Mouse (Mus musculus): ENCODE data around the gene Edn1. TPM values are rescaled to one million over a fixed set of nuclear protein-coding genes. Genes with fewer than 3 reads are reported as not detected.

Edn1 gene
- total and polyA plus RNA-seq, 3 experiments = not detected

DNA sequence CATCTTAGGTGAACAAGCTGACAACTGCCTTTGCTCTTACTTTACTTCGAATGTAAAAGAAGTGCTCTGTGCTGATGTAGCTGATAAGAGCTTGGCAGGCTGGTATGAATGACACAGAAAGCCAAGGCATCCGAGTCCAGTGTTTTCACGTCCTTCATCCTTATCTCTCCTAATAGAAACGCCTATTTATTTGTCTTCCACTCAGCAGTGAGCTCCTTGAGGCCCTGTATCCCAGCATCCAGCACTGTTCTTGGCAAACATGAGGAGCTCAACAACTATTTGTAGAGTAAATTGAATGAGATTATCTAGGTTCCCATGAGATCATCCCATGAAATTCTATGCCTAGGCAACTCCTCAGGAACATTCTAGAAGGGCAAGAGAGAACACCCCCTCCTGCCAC, 35.1 kb downstream of the Edn1 start:
- Histone ChIP-seq H3K79me2 (replicated peaks; ENCODE audit: control insufficient read depth, extremely low read depth, insufficient read depth, poor library complexity, severe bottlenecking) (no peaks in the 10 kb centered on the region), H3K4me1 (ENCODE audit: control insufficient read depth in 1 of 2, insufficient read depth in 2 of 2) (peaks cover 0 to 13% of the 10 kb centered on the region in 2 experiments; a peak in 2 of 4 replicates), H3K27me3 (replicated peaks) (peaks cover 77% of the 10 kb centered on the region), H3K4me2 (ENCODE audit: insufficient read depth, low read depth, poor library complexity, severe bottlenecking) (no peak overlapping the region), H3K4me3 (replicated peaks in 1 of 3; ENCODE audit: low read depth in 2 of 3, low read length in 2 of 3, poor library complexity in 1 of 3) (no peak overlapping the region), H3K9ac (ENCODE audit: insufficient read depth, low read depth) (no peak overlapping the region), H3K27ac (ENCODE audit: insufficient read depth, low read depth) (no peak overlapping the region), H3K9me3 (replicated peaks; ENCODE audit: low read length) (no peaks in the 10 kb centered on the region), H3K36me3 (replicated peaks in 1 of 2; ENCODE audit: control insufficient read depth in 1 of 2, insufficient read depth in 1 of 2, low read length in 1 of 2) (no peaks in the 10 kb centered on the region)
- no peak for DNase-seq (ENCODE audit: extremely low read depth)
- dilution Hi-C loops (cut with MboI; ENCODE audit: extremely low pct_ligation_motif_present, extremely low pct_unique_long_range_greater_than_20kb, low sequenced_read_pairs) (no loop called here), in situ Hi-C loops (cut with MboI; ENCODE audit: low pct_ligation_motif_present, low pct_unique_long_range_greater_than_20kb, low sequenced_read_pairs) (no loop called here)
- no peak for TF ChIP-seq ZNF384 (IDR thresholded peaks at IDR 0.05; ENCODE audit: low read depth, low read length)
- TF ChIP-seq MEF2A (IDR thresholded peaks at IDR 0.05; ENCODE audit: borderline replicate concordance, low read depth, low read length) = no peak
- no peak for TF ChIP-seq TBP (conservative IDR thresholded peaks at IDR 0.05; ENCODE audit: low read depth, low read length)
- TF ChIP-seq JUND (conservative IDR thresholded peaks at IDR 0.05; ENCODE audit: low read depth, low read length) = no peak
- TF ChIP-seq KAT2A (IDR thresholded peaks at IDR 0.05; ENCODE audit: insufficient replicate concordance, low read length) = no peak
- TF ChIP-seq PAX5 (IDR thresholded peaks at IDR 0.05; ENCODE audit: low read length) = no peak
- TF ChIP-seq MXI1 (IDR thresholded peaks at IDR 0.05; ENCODE audit: low read depth, low read length) = no peak
- TF ChIP-seq JUN (IDR thresholded peaks at IDR 0.05; ENCODE audit: insufficient read depth, low read depth, low read length) = no peak
- TF ChIP-seq USF2 (conservative IDR thresholded peaks at IDR 0.05; ENCODE audit: low read depth, low read length) = no peak
- TF ChIP-seq GABPA (IDR thresholded peaks at IDR 0.05; ENCODE audit: insufficient replicate concordance, low read depth, low read length) = no peak
- TF ChIP-seq ZKSCAN1 (IDR thresholded peaks at IDR 0.05; ENCODE audit: borderline replicate concordance, low read depth, low read length) = no peak

DNA sequence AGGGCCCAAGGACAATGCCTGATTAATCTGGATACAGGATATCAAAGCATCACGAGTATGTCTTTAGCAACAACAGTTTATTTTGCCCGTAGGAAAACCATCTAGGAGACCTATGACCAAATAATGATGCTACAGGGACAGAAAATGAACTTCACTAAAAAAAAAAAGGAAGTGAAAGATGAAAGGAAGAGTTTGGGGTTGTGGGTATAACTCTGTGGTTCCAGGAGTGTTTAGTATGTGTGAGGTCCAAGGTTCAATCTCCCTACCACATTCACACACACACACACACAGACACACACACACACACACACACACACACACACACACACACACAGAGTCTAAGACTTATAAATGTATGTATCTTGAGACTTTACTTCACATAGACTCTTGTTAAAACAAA, 35.8 kb downstream of the Edn1 start:
- TF ChIP-seq EP300 (IDR thresholded peaks at IDR 0.05; ENCODE audit: low read length) = peak; percentile 79
- no peak for TF ChIP-seq GABPA (IDR thresholded peaks at IDR 0.05; ENCODE audit: insufficient replicate concordance, low read depth, low read length)
- TF ChIP-seq IRF4 (IDR thresholded peaks at IDR 0.05; ENCODE audit: low read depth, low read length) = peak; percentile 91
- TF ChIP-seq MAFK (IDR thresholded peaks at IDR 0.05; ENCODE audit: insufficient replicate concordance, low read length) = peak; percentile 90
- TF ChIP-seq JUND (conservative IDR thresholded peaks at IDR 0.05; ENCODE audit: low read depth, low read length) = no peak
- TF ChIP-seq PAX5 (IDR thresholded peaks at IDR 0.05; ENCODE audit: low read length) = no peak
- no peak for TF ChIP-seq CHD1 (IDR thresholded peaks at IDR 0.05; ENCODE audit: low read depth, low read length)
- TF ChIP-seq MEF2A (IDR thresholded peaks at IDR 0.05; ENCODE audit: borderline replicate concordance, low read depth, low read length) = no peak
- TF ChIP-seq ZKSCAN1 (IDR thresholded peaks at IDR 0.05; ENCODE audit: borderline replicate concordance, low read depth, low read length) = no peak
- no peak for TF ChIP-seq CHD2 (IDR thresholded peaks at IDR 0.05; ENCODE audit: low read length)
- TF ChIP-seq TCF12 (IDR thresholded peaks at IDR 0.05; ENCODE audit: low read depth, low read length) = no peak
- TF ChIP-seq ZNF384 (IDR thresholded peaks at IDR 0.05; ENCODE audit: low read depth, low read length) = peak; percentile 88
- TF ChIP-seq ZC3H11A (IDR thresholded peaks at IDR 0.05; ENCODE audit: low read depth, low read length) = no peak
- TF ChIP-seq MAZ (IDR thresholded peaks at IDR 0.05; ENCODE audit: low read depth, low read length) = no peak
- TF ChIP-seq E2F4 (IDR thresholded peaks at IDR 0.05; ENCODE audit: insufficient replicate concordance, low read depth, low read length) = no peak
- TF ChIP-seq BHLHE40 (IDR thresholded peaks at IDR 0.05; ENCODE audit: low read depth, low read length) = peak; percentile 76
- TF ChIP-seq RCOR1 (conservative IDR thresholded peaks at IDR 0.05; ENCODE audit: low read depth, low read length) = peak; percentile 84; the same call in 1 of the 2 replicates
- Histone ChIP-seq H3K9me3 (replicated peaks; ENCODE audit: low read length) (no peaks in the 10 kb centered on the region), H3K9ac (ENCODE audit: insufficient read depth, low read depth) (no peak overlapping the region), H3K4me3 (replicated peaks in 1 of 3; ENCODE audit: low read depth in 2 of 3, low read length in 2 of 3, poor library complexity in 1 of 3) (no peak overlapping the region), H3K79me2 (replicated peaks; ENCODE audit: control insufficient read depth, extremely low read depth, insufficient read depth, poor library complexity, severe bottlenecking) (no peaks in the 10 kb centered on the region), H3K27ac (ENCODE audit: insufficient read depth, low read depth) (no peak overlapping the region), H3K4me1 (ENCODE audit: control insufficient read depth in 1 of 2, insufficient read depth in 2 of 2) (peaks cover 0 to 13% of the 10 kb centered on the region in 2 experiments; a peak in 2 of 4 replicates), H3K27me3 (replicated peaks) (peaks cover 74% of the 10 kb centered on the region), H3K36me3 (replicated peaks in 1 of 2; ENCODE audit: control insufficient read depth in 1 of 2, insufficient read depth in 1 of 2, low read length in 1 of 2) (no peaks in the 10 kb centered on the region), H3K4me2 (ENCODE audit: insufficient read depth, low read depth, poor library complexity, severe bottlenecking) (no peak overlapping the region)
- in situ Hi-C loops (cut with MboI; ENCODE audit: low pct_ligation_motif_present, low pct_unique_long_range_greater_than_20kb, low sequenced_read_pairs) = no loop called here
- dilution Hi-C loops (cut with MboI; ENCODE audit: extremely low pct_ligation_motif_present, extremely low pct_unique_long_range_greater_than_20kb, low sequenced_read_pairs) = no loop called here
- DNase-seq (ENCODE audit: extremely low read depth) = peak; percentile 38
